Mouse (Mus musculus): Measurements from ENCODE around the gene Zfyve21.

Zfyve21 gene

GRCm38 (mm10) chr12:111800459-111801183 lies 13.3 kb upstream of the Zfyve21 start:
- no peak for DNase-seq (ENCODE audit: low spot score in 2 of 2)

GRCm38 (mm10) chr12:111803538-111803937 lies 10.4 kb upstream of the Zfyve21 start:
- DNase-seq (ENCODE audit: low spot score in 2 of 2) = no peak

DNA sequence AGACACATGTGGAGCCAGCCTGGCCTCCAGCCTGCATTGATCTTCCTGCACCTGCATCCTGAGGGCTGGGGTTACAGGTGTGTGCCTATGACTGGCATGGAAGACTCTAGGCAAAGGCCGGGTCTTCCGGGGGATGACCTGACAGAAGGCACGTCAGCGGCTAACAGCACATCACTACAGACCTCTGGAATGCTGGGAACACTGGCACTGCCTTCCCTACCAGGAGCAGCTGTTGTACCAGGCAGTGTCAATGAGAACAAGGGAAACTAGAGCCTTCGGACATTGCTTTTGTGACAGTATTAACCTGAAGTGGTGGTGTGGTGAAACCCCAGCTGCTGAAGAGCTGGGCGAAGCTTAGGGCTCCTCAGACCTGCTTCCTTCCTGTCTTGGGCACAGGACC lies 5.2 kb upstream of the Zfyve21 start:
- DNase-seq (ENCODE audit: low spot score in 2 of 2) = no peak

- DNase-seq (ENCODE audit: low spot score in 2 of 2) = peak; percentile 24 to 28
Observed at GRCm38 (mm10) chr12:111809762-111810161, 4.2 kb upstream of the Zfyve21 start.

- DNase-seq (ENCODE audit: low spot score in 2 of 2) = no peak
Observed at GRCm38 (mm10) chr12:111812075-111812474, 1.9 kb upstream of the Zfyve21 start.

DNA sequence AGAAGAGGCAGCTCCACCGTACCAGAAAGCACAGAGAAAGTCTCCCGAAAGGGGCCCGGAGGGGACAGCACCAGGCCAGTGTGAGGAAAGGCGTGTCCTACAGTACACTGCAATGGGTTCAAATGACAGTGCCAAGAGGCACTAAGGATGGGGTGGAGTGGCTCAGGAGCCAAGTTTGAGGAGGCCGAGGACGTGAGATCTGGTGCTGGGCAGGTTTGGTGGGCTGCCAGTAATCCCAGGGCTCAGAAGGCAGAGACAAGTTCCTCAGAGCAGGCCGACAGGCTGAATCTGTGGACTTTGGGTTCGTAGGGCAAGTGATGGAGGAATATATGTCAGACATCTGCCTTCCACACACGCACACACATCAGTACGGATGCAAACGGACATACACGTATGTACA lies 1.4 kb upstream of the Zfyve21 start:
- no peak for DNase-seq (ENCODE audit: low spot score in 2 of 2)

DNA sequence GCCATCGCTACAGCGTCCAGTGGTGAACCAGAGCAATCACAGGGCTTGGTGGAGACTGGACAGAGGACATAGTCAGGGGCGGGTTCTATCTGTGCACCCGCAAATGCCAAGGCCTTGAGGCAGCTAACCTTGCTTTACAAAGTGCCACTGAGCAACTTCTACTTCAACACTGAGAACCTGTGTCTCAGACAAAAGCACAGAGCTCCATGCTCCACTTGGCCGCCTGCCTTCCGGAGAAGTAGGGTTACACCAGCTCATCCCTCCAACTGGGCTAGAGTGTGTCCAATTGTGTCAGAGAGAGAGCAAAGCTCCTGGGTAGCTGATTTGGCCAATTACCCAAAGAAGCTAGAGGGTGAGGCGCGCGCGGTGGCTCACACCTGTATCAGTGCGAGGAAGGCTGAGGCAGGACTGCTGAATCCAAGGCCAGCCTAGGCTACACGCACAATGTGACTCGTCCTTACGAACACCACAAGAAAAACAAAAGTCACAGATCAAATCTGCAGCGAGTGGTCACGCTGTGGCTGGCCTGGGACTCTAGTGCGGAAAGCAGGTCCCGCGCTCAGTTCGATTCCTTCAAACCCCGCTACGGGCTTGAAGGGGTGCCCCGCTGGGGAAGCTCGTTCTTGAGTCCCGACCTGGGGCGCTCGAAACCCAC lies 732 bp upstream of the Zfyve21 start:
- DNase-seq (ENCODE audit: low spot score in 2 of 2) = no peak

DNA sequence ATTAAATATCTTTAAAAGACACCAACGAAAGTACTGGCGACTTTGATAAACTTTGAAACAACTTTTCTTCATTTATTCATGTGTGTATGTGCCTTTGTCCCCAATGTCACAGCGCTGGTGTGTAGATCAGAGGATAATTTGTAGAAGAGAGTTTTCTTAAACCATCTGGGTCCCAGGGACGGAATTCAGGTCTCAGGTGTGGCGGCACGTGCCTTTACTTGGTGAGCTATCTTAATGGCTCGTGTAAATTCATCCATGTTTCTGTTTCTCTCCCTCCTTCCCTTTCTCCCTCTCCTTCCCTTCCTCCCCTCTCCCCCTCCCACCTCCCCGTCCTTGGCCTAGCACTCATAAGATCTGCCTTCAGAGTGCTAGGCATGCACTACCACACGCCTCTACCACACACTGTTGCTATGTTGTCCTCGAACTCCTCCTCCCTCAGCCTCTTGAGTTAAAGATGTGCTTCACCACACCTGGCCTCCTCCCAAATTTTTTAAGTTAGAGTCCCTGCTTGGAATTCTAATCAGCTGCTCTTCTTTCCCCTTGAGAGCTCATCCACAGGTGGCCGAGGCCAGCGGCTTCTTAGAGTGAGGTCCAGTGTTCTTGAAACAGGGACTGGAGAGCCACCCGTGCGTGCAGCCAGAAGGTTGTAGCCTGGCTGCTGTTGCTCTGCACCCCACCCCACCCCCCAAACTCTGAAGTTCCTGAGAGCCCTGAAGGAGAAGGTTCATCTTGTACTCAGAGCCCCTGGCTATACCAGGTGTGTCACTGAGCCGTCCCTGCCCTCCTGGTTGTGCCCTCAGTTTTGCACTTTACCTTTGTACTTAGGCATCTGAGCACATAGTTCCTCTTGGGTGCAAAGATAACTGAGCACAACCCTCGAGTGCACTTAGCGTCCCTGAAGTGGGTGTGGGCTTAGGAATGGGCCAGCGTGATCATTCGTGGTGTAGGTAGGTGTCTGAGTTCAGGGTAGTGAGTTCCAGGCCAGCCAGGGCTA lies 1.1 kb downstream of the Zfyve21 start:
- no peak for DNase-seq (ENCODE audit: low spot score in 2 of 2)

GRCm38 (mm10) chr12:111816528-111816927 lies 2.6 kb downstream of the Zfyve21 start:
- DNase-seq (ENCODE audit: low spot score in 2 of 2) = no peak

- no peak for DNase-seq (ENCODE audit: low spot score in 2 of 2)
Observed at GRCm38 (mm10) chr12:111816967-111817366, 3.0 kb downstream of the Zfyve21 start.

GRCm38 (mm10) chr12:111817991-111818390 lies 4.0 kb downstream of the Zfyve21 start:
- no peak for DNase-seq (ENCODE audit: low spot score in 2 of 2)

GRCm38 (mm10) chr12:111819936-111820335 lies 6.0 kb downstream of the Zfyve21 start:
- no peak for DNase-seq (ENCODE audit: low spot score in 2 of 2)

DNA sequence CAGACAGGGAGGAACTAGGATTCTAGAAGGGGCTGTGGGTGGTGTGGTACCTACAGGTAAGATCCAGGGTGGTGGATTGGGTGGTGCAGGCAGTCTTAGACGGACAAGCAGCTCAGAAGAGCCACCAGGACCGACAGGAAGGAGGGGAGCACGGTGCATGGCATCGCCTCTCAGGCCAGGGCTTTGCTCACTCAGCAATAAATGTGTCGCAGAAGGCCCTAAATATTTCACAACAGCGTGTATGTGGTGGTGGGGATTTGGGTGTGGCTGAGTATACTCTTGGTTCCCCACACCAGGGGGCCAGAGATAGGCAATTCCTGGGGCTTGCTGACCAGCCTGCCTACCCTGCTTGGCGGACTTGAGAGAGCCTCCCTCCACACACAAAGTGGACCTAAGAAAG lies 6.7 kb downstream of the Zfyve21 start:
- DNase-seq (ENCODE audit: low spot score in 2 of 2) = no peak

GRCm38 (mm10) chr12:111821931-111822330 lies 8.0 kb downstream of the Zfyve21 start:
- DNase-seq (ENCODE audit: low spot score in 2 of 2) = no peak

DNA sequence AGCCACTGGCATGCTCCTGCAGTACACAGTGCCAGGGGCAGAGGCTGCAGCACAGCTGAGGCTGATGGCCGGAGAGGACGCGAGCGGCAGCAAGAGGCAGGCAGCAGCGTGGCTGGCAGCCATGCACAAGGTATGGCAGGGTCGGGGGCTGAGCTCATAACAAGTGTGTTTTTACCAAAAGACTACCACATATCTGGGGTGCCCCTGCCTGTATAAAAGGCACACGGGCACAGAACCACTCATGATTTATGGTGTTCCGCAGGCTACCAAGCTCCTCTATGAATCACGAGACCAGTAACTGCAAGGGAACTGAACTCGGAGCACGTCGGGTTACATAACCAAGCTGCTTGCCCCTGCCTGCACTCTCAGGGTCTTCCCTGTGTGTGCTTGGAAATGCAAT lies 13.6 kb downstream of the Zfyve21 start:
- no peak for DNase-seq (ENCODE audit: low spot score in 2 of 2)

DNA sequence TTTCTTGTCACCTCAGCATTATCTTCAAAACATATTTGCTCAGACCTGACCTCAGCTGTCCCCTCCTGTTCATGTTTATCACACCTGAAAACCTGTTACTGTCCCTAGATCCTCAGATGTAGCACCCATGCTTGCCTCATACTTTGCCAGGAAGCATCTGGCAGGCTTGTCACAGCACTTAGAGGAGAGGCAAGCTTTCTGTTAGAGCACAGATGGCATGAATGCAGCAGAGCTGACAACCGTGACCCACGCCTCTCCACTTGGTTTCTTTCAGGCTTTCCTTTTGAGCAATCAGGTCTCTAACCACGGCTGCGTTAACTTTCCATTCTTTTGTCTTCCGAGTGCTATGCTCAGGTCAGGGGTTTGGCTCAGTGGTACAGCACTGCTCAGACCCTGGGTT lies 15.5 kb downstream of the Zfyve21 start:
- no peak for DNase-seq (ENCODE audit: low spot score in 2 of 2)

- DNase-seq (ENCODE audit: low spot score in 2 of 2) = no peak
Observed at GRCm38 (mm10) chr12:111829954-111830353, 16.0 kb downstream of the Zfyve21 start.

GRCm38 (mm10) chr12:111830375-111830774 lies 16.4 kb downstream of the Zfyve21 start:
- DNase-seq (ENCODE audit: low spot score in 2 of 2) = no peak

GRCm38 (mm10) chr12:111832643-111833042 lies 18.7 kb downstream of the Zfyve21 start:
- DNase-seq (ENCODE audit: low spot score in 2 of 2) = no peak

- DNase-seq (ENCODE audit: low spot score in 2 of 2) = no peak
Observed at GRCm38 (mm10) chr12:111833457-111833856, 19.5 kb downstream of the Zfyve21 start.

GRCm38 (mm10) chr12:111842565-111843433 lies 28.8 kb downstream of the Zfyve21 start:
- DNase-seq (ENCODE audit: low spot score in 2 of 2) = no peak

Measured in spleen, postnatal 14 days (tissue).